Mouse (Mus musculus) bone marrow macrophage, adult 2 months (primary cell): ENCODE results near the gene Tmem259.

Experiments used
- CTCF ChIP-seq: IDR thresholded peaks from 2 replicates; pipeline ENCODE4 v1.5.1; 2012; ENCODE audit warnings: low read depth, mild to moderate bottlenecking, low read length, moderate library complexity
- POLR2A ChIP-seq: IDR thresholded peaks from 2 replicates; pipeline ENCODE4 v1.6.1; 2012; ENCODE audit warnings: mild to moderate bottlenecking, low read depth, low read length, borderline replicate concordance

- TF ChIP-seq POLR2A, result no peak
- no peak for TF ChIP-seq CTCF
Observed at GRCm38 (mm10) chr10:79956643-79957154, 27.4 kb downstream of the Tmem259 start.
